8 mouse cellular contexts compared by ENCODE assay signal in genomic region chr7:113377875-113378658, GRCm38 (mm10). TPM values are rescaled to one million over a fixed set of nuclear protein-coding genes. Genes with fewer than 3 reads are reported as not detected.
DNase-seq lines count a peak whose midpoint lies in the region; ATAC-seq and TF ChIP-seq lines count a peak whose summit lies in the region.

No protein-coding gene starts in this region.

- H3K36me3 ChIP-seq in C2C12 (ENCODE audit: control insufficient read depth, insufficient read depth), result no peaks in the 10 kb centered on the region
- H3K36me3 ChIP-seq in heart, embryonic 10.5 days, result no peaks in the 10 kb centered on the region
- no peaks in the 10 kb centered on the region for H3K36me3 ChIP-seq in kidney, embryonic 14.5 days (ENCODE audit: control insufficient read depth, insufficient read depth, low read length)
- H3K36me3 ChIP-seq in stomach, embryonic 14.5 days (ENCODE audit: control insufficient read depth, insufficient read depth, low read length), result no peaks in the 10 kb centered on the region

- H3ac ChIP-seq in C2C12 (ENCODE audit: control insufficient read depth, insufficient read length, low read depth), result no peak overlapping the region

- no peaks in the 10 kb centered on the region for H3K79me3 ChIP-seq in C2C12 (ENCODE audit: low read depth)

- H3K9ac ChIP-seq in kidney, embryonic 14.5 days (ENCODE audit: low read depth, low read length), result no peak overlapping the region
- H3K9ac ChIP-seq in stomach, embryonic 14.5 days (replicated peaks; ENCODE audit: low read depth, low read length), result no peak overlapping the region

- no peak overlapping the region for H3K4me3 ChIP-seq in C2C12 (ENCODE audit: insufficient read depth, poor library complexity, severe bottlenecking)
- no peak overlapping the region for H3K4me3 ChIP-seq in bone marrow, adult 2 months (replicated peaks; ENCODE audit: control insufficient read depth, low read depth, low read length)
- H3K4me3 ChIP-seq in embryonic fibroblast, embryonic 13.5 days (ENCODE audit: insufficient read depth, low read length), result no peak overlapping the region
- no peak overlapping the region for H3K4me3 ChIP-seq in heart, embryonic 10.5 days
- H3K4me3 ChIP-seq in kidney, embryonic 14.5 days (ENCODE audit: low read length), result no peak overlapping the region
- H3K4me3 ChIP-seq in stomach, embryonic 14.5 days (ENCODE audit: low read depth, low read length), result no peak overlapping the region

- peak; percentile 87 for DNase-seq in heart, embryonic 10.5 days (ENCODE audit: low spot score)
- DNase-seq in liver, result peak; percentile 83
- peak; percentile 64 to 78 for DNase-seq in monocyte, adult 2 months (ENCODE audit: low read depth in 1 of 2, low spot score in 2 of 2)

- no peak for TF ChIP-seq POLR2A in bone marrow, adult 2 months (IDR thresholded peaks at IDR 0.05; ENCODE audit: borderline replicate concordance, control insufficient read depth, low read depth, low read length)
- TF ChIP-seq POLR2A in embryonic fibroblast, embryonic 13.5 days (IDR thresholded peaks at IDR 0.05; ENCODE audit: low read depth, low read length), result 0 out of 2 replicates have a peak, but pooled peaks have one; percentile 18

- under 1% methylated on average over 7 of the region's 7 CpGs for WGBS in bone marrow, adult 2 months
- 31% methylated on average over 7 of the region's 7 CpGs for WGBS in heart, embryonic 10.5 days
- 28% methylated on average over 7 of the region's 7 CpGs for WGBS in kidney, embryonic 14.5 days
- WGBS in stomach, embryonic 14.5 days, result 26% methylated on average over 7 of the region's 7 CpGs

- no peaks in the 10 kb centered on the region for H3K27me3 ChIP-seq in C2C12 (ENCODE audit: control insufficient read depth, insufficient read depth, insufficient read length)
- no peaks in the 10 kb centered on the region for H3K27me3 ChIP-seq in heart, embryonic 10.5 days (ENCODE audit: insufficient read depth, poor library complexity, severe bottlenecking)
- H3K27me3 ChIP-seq in kidney, embryonic 14.5 days (ENCODE audit: control insufficient read depth, insufficient read depth, low read length), result no peaks in the 10 kb centered on the region
- H3K27me3 ChIP-seq in stomach, embryonic 14.5 days (ENCODE audit: control insufficient read depth, insufficient read depth, low read length), result no peaks in the 10 kb centered on the region

- no peaks in the 10 kb centered on the region for H3K9me3 ChIP-seq in heart, embryonic 10.5 days
- no peaks in the 10 kb centered on the region for H3K9me3 ChIP-seq in kidney, embryonic 14.5 days (ENCODE audit: control insufficient read depth, low read length)
- no peaks in the 10 kb centered on the region for H3K9me3 ChIP-seq in stomach, embryonic 14.5 days (ENCODE audit: control insufficient read depth, low read depth, low read length)

- peak; percentile 42 for TF ChIP-seq CTCF in C2C12 (IDR thresholded peaks at IDR 0.05; ENCODE audit: control insufficient read depth, insufficient read depth, insufficient read length)
- peak; percentile 60 for TF ChIP-seq CTCF in bone marrow, adult 2 months (IDR thresholded peaks at IDR 0.05; ENCODE audit: control insufficient read depth, insufficient read depth, low read length)
- peak; percentile 40; the same call in 1 of the 2 replicates for TF ChIP-seq CTCF in embryonic fibroblast, embryonic 13.5 days (IDR thresholded peaks at IDR 0.05; ENCODE audit: borderline replicate concordance, insufficient read depth, low read length)

- no peaks in the 10 kb centered on the region for H3K79me2 ChIP-seq in C2C12 (ENCODE audit: control insufficient read depth, insufficient read depth)

- no peaks in the 10 kb centered on the region; the same call in 1 of the 2 replicates for H3K4me1 ChIP-seq in bone marrow, adult 2 months (ENCODE audit: control insufficient read depth, insufficient read depth, low read length)
- H3K4me1 ChIP-seq in embryonic fibroblast, embryonic 13.5 days (ENCODE audit: control insufficient read depth, insufficient read depth, low read length), result 0 out of 2 replicates have a peak, but pooled peaks cover 3% of the 10 kb centered on the region
- H3K4me1 ChIP-seq in heart, embryonic 10.5 days, result no peaks in the 10 kb centered on the region
- no peaks in the 10 kb centered on the region for H3K4me1 ChIP-seq in kidney, embryonic 14.5 days (ENCODE audit: control insufficient read depth, insufficient read depth, low read length)
- 0 out of 2 replicates have a peak, but pooled peaks cover 2% of the 10 kb centered on the region for H3K4me1 ChIP-seq in stomach, embryonic 14.5 days (ENCODE audit: control insufficient read depth, insufficient read depth, low read length)

- H3K4me2 ChIP-seq in kidney, embryonic 14.5 days (replicated peaks; ENCODE audit: low read depth, low read length), result no peak overlapping the region
- H3K4me2 ChIP-seq in stomach, embryonic 14.5 days (replicated peaks; ENCODE audit: low read depth, low read length), result no peak overlapping the region

- no peak overlapping the region for H3K27ac ChIP-seq in bone marrow, adult 2 months (ENCODE audit: control insufficient read depth, insufficient read depth, low read depth, low read length, poor library complexity)
- H3K27ac ChIP-seq in embryonic fibroblast, embryonic 13.5 days (ENCODE audit: insufficient read depth, low read length), result peak overlapping the region; percentile 28; the same call in 1 of the 2 replicates
- no peak overlapping the region for H3K27ac ChIP-seq in heart, embryonic 10.5 days
- H3K27ac ChIP-seq in kidney, embryonic 14.5 days (ENCODE audit: low read depth, low read length), result no peak overlapping the region
- H3K27ac ChIP-seq in stomach, embryonic 14.5 days (ENCODE audit: low read length), result no peak overlapping the region

- ATAC-seq in kidney, embryonic 14.5 days (ENCODE audit: low FRiP score, low TSS enrichment), result peak; percentile 95
- ATAC-seq in stomach, embryonic 14.5 days (ENCODE audit: insufficient number of reproducible peaks, insufficient read depth, low FRiP score, low read depth), result peak; percentile 82; the same call in 1 of the 2 replicates

TF ChIP-seq in C2C12, 6 proteins besides CTCF, POLR2A, EP300 and RAD21:
- TF ChIP-seq MAX (IDR thresholded peaks at IDR 0.05), result no peak
- no peak for TF ChIP-seq CEBPB (IDR thresholded peaks at IDR 0.05; ENCODE audit: low read depth)
- no peak for TF ChIP-seq MYOG (IDR thresholded peaks at IDR 0.05; ENCODE audit: control insufficient read depth, extremely low read depth, insufficient read length)
- TF ChIP-seq FOSL1 (IDR thresholded peaks at IDR 0.05; ENCODE audit: insufficient read depth, low read length, poor library complexity, severe bottlenecking), result no peak
- no peak for TF ChIP-seq USF1 (IDR thresholded peaks at IDR 0.05; ENCODE audit: low read depth)
- TF ChIP-seq MYOD1 (IDR thresholded peaks at IDR 0.05; ENCODE audit: control insufficient read depth, insufficient read length, low read depth), result no peak

RNA-seq across cellular contexts. Expression of gene Btbd10, which starts 8.9 kb away (rescaled TPM):
- polyA plus RNA-seq in C2C12 (2012; fragmentation: generic; extraction: Trizol), result 9.6 TPM
- polyA plus RNA-seq in bone marrow, adult 2 months (2011; ENCODE audit: insufficient read depth, insufficient read length, low replicate concordance, missing spikeins), result 10.0 and 10.4 TPM in 2 replicates
- polyA plus RNA-seq in embryonic fibroblast, embryonic 13.5 days (2011; ENCODE audit: insufficient read length, low read depth, missing spikeins), result 29.7 and 31.4 TPM in 2 replicates
- 21.6 and 26.9 TPM in 2 replicates for polyA plus RNA-seq in heart, embryonic 10.5 days (2016; fragmentation: Nextera tagmentation; extraction: Ambion mirVana)
- polyA plus RNA-seq in kidney, embryonic 14.5 days (2014; fragmentation: Nextera tagmentation; extraction: Ambion mirVana), result 18.0 and 24.4 TPM in 2 replicates
- 24.5 and 30.9 TPM in 2 replicates for polyA plus RNA-seq in stomach, embryonic 14.5 days (2014; fragmentation: Nextera tagmentation; extraction: Ambion mirVana)

RNA-seq across cellular contexts. Expression of gene Pth, which starts 10.3 kb away (rescaled TPM):
- polyA plus RNA-seq in C2C12 (2012; fragmentation: generic; extraction: Trizol), result not detected
- not detected in 2 replicates for polyA plus RNA-seq in bone marrow, adult 2 months (2011; ENCODE audit: insufficient read depth, insufficient read length, low replicate concordance, missing spikeins)
- polyA plus RNA-seq in embryonic fibroblast, embryonic 13.5 days (2011; ENCODE audit: insufficient read length, low read depth, missing spikeins), result not detected in 2 replicates
- not detected in 2 replicates for polyA plus RNA-seq in heart, embryonic 10.5 days (2016; fragmentation: Nextera tagmentation; extraction: Ambion mirVana)
- not detected in 2 replicates for polyA plus RNA-seq in kidney, embryonic 14.5 days (2014; fragmentation: Nextera tagmentation; extraction: Ambion mirVana)
- not detected in 2 replicates for polyA plus RNA-seq in stomach, embryonic 14.5 days (2014; fragmentation: Nextera tagmentation; extraction: Ambion mirVana)
